Mouse (Mus musculus): ENCODE data around the gene Tubal3. TPM values are rescaled to one million over a fixed set of nuclear protein-coding genes. Genes with fewer than 3 reads are reported as not detected.
"Not testable (repeated sequence)": the region's sequence is repeated elsewhere in the genome, so short reads cannot be mapped to it uniquely, and the experiment has no call there.

Tubal3 gene
- polyA plus RNA-seq, 1 experiment: 0.05 TPM

- 42% methylated on average over 8 of the region's 8 CpGs for WGBS
- no peak for TF ChIP-seq CTCF (IDR thresholded peaks at IDR 0.05; ENCODE audit: insufficient read depth, low read length)
- TF ChIP-seq POLR2A (IDR thresholded peaks at IDR 0.05; ENCODE audit: borderline replicate concordance, extremely low read depth, low read depth, low read length): no peak
- H3K4me3 ChIP-seq (replicated peaks; ENCODE audit: extremely low read depth, low read depth, low read length): peak overlapping the region; percentile 55
- peaks cover 6% of the 10 kb centered on the region for H3K4me1 ChIP-seq (ENCODE audit: control insufficient read depth, insufficient read depth, low read length)
- peak; percentile 25 for DNase-seq
These were observed 26.5 kb upstream of the Tubal3 start for GRCm38 (mm10) chr13:3891479-3892087.

- 8% methylated on average over 7 of the region's 7 CpGs for WGBS
- no peak for TF ChIP-seq POLR2A (IDR thresholded peaks at IDR 0.05; ENCODE audit: borderline replicate concordance, extremely low read depth, low read depth, low read length)
- TF ChIP-seq CTCF (IDR thresholded peaks at IDR 0.05; ENCODE audit: insufficient read depth, low read length): no peak
- peaks cover 6% of the 10 kb centered on the region for H3K4me1 ChIP-seq (ENCODE audit: control insufficient read depth, insufficient read depth, low read length)
- H3K4me3 ChIP-seq (replicated peaks; ENCODE audit: extremely low read depth, low read depth, low read length): peak overlapping the region; percentile 71
- DNase-seq: no peak
These were observed 25.5 kb upstream of the Tubal3 start for GRCm38 (mm10) chr13:3892601-3893000.

- peak; percentile 96 for DNase-seq
- under 1% methylated on average over 35 of the region's 35 CpGs for WGBS
- Histone ChIP-seq H3K4me3 (replicated peaks; ENCODE audit: extremely low read depth, low read depth, low read length) (peak overlapping the region; percentile 71), H3K4me1 (ENCODE audit: control insufficient read depth, insufficient read depth, low read length) (peaks cover 6% of the 10 kb centered on the region)
- TF ChIP-seq CTCF (IDR thresholded peaks at IDR 0.05; ENCODE audit: insufficient read depth, low read length) (no peak), POLR2A (IDR thresholded peaks at IDR 0.05; ENCODE audit: borderline replicate concordance, extremely low read depth, low read depth, low read length) (peak; percentile 97)
These were observed 24.8 kb upstream of the Tubal3 start for GRCm38 (mm10) chr13:3893126-3893734.

- H3K4me1 ChIP-seq (ENCODE audit: control insufficient read depth, insufficient read depth, low read length): peaks cover 6% of the 10 kb centered on the region
- WGBS: 84% methylated on average over 8 of the region's 8 CpGs
- TF ChIP-seq CTCF (IDR thresholded peaks at IDR 0.05; ENCODE audit: insufficient read depth, low read length) (no peak), POLR2A (IDR thresholded peaks at IDR 0.05; ENCODE audit: borderline replicate concordance, extremely low read depth, low read depth, low read length) (no peak)
- no peak overlapping the region for H3K4me3 ChIP-seq (replicated peaks; ENCODE audit: extremely low read depth, low read depth, low read length)
- DNase-seq: no peak
These were observed 23.5 kb upstream of the Tubal3 start for GRCm38 (mm10) chr13:3894549-3894948.

GRCm38 (mm10) chr13:3895397-3895980, 22.6 kb upstream of the Tubal3 start:
- no peak for DNase-seq
- TF ChIP-seq CTCF (IDR thresholded peaks at IDR 0.05; ENCODE audit: insufficient read depth, low read length) (no peak), POLR2A (IDR thresholded peaks at IDR 0.05; ENCODE audit: borderline replicate concordance, extremely low read depth, low read depth, low read length) (no peak)

GRCm38 (mm10) chr13:3896032-3896431, 22.0 kb upstream of the Tubal3 start:
- DNase-seq: no peak
- Histone ChIP-seq H3K4me1 (ENCODE audit: control insufficient read depth, insufficient read depth, low read length) (peaks cover 6% of the 10 kb centered on the region), H3K4me3 (replicated peaks; ENCODE audit: extremely low read depth, low read depth, low read length) (no peak overlapping the region)
- WGBS: 58% methylated on average over 6 of the region's 6 CpGs
- no peak for TF ChIP-seq CTCF (IDR thresholded peaks at IDR 0.05; ENCODE audit: insufficient read depth, low read length)
- no peak for TF ChIP-seq POLR2A (IDR thresholded peaks at IDR 0.05; ENCODE audit: borderline replicate concordance, extremely low read depth, low read depth, low read length)

More at GRCm38 (mm10) chr13:3895397-3895980, 22.6 kb upstream of the Tubal3 start:
- Histone ChIP-seq H3K4me3 (replicated peaks; ENCODE audit: extremely low read depth, low read depth, low read length) (no peak overlapping the region), H3K4me1 (ENCODE audit: control insufficient read depth, insufficient read depth, low read length) (peaks cover 6% of the 10 kb centered on the region)
- 56% methylated on average over 8 of the region's 8 CpGs for WGBS

GRCm38 (mm10) chr13:3896913-3897312, 21.2 kb upstream of the Tubal3 start:
- DNase-seq: peak; percentile 52
- 19% methylated on average over 5 of the region's 5 CpGs for WGBS
- Histone ChIP-seq H3K4me1 (ENCODE audit: control insufficient read depth, insufficient read depth, low read length) (peaks cover 2% of the 10 kb centered on the region), H3K4me3 (replicated peaks; ENCODE audit: extremely low read depth, low read depth, low read length) (no peak overlapping the region)
- TF ChIP-seq POLR2A (IDR thresholded peaks at IDR 0.05; ENCODE audit: borderline replicate concordance, extremely low read depth, low read depth, low read length) (no peak), CTCF (IDR thresholded peaks at IDR 0.05; ENCODE audit: insufficient read depth, low read length) (peak; percentile 75)

- not testable (repeated sequence) for H3K4me3 ChIP-seq (replicated peaks; ENCODE audit: extremely low read depth, low read depth, low read length); H3K4me1 ChIP-seq (ENCODE audit: control insufficient read depth, insufficient read depth, low read length); DNase-seq
- WGBS: 94% methylated on average over 5 of the region's 5 CpGs
These were observed 19.9 kb upstream of the Tubal3 start for GRCm38 (mm10) chr13:3898202-3898601.

- H3K4me3 ChIP-seq (replicated peaks; ENCODE audit: extremely low read depth, low read depth, low read length): no peak overlapping the region
- 88% methylated on average over 9 of the region's 9 CpGs for WGBS
- DNase-seq: no peak
- H3K4me1 ChIP-seq (ENCODE audit: control insufficient read depth, insufficient read depth, low read length): peaks cover 2% of the 10 kb centered on the region
- TF ChIP-seq CTCF (IDR thresholded peaks at IDR 0.05; ENCODE audit: insufficient read depth, low read length): no peak
- TF ChIP-seq POLR2A (IDR thresholded peaks at IDR 0.05; ENCODE audit: borderline replicate concordance, extremely low read depth, low read depth, low read length): no peak
These were observed 18.8 kb upstream of the Tubal3 start for GRCm38 (mm10) chr13:3899301-3899700.

All from lung, adult 2 months (tissue).